Mouse (Mus musculus) heart, adult 2 months (tissue): ENCODE data around the gene Uba7.

Experiments
- CTCF ChIP-seq: fragments of 200-600 bp; IDR thresholded peaks from 2 replicates; pipeline ENCODE4 v1.8.1; 2022; ENCODE audit warnings: antibody characterized with exemption, mild to moderate bottlenecking, moderate library complexity
- EP300 ChIP-seq: fragments of 200-500 bp; IDR thresholded peaks from 2 replicates; pipeline ENCODE4 v1.6.1; 2011; ENCODE audit warnings: low read depth, low read length, control low read depth; ENCODE audit not compliant: insufficient read depth
- POLR2A ChIP-seq: fragments of 200-500 bp; IDR thresholded peaks from 2 replicates; pipeline ENCODE4 v1.6.1; 2011; ENCODE audit warnings: mild to moderate bottlenecking, low read depth, low read length, control low read depth; ENCODE audit not compliant: insufficient read depth

GRCm38 (mm10) chr9:107993013-107993412, 17.7 kb downstream of the Uba7 start:
- TF ChIP-seq EP300 = no peak
- TF ChIP-seq CTCF = no peak
- TF ChIP-seq POLR2A = no peak
